Comparison of ENCODE assay signal across 8 mouse cellular contexts in the genomic region with DNA sequence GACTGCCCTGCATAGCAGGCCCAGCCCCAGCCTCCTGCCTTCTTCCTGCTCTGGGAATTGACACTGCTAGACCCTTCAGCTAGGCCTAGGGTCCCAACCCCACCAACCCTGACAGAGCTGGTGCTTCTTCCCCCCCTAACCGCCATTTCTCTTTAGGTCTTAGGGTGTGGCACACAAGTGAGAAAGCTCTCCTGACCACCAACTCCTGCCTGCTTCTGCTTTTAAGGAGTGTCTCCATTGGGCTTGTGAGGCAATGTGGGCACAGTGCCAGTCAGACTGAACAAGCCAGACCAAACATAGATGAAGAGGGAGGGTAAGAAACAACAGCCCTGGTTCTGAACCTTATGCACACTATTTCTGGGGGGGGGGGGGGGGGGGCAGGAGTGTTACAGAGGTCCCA. TPM values are rescaled to one million over a fixed set of nuclear protein-coding genes. Genes with fewer than 3 reads are reported as not detected.
DNase-seq lines count a peak whose midpoint lies in the region.

No protein-coding gene starts in this region.

- DNase-seq in ovary, postnatal 14 days (ENCODE audit: low spot score): peak; percentile 59
- no peak for DNase-seq in ovary, adult 18-20 months (ENCODE audit: low spot score)
- DNase-seq in fibroblast of lung, adult 2 months (ENCODE audit: low read depth): peak; percentile 31
- DNase-seq in kidney, postnatal 4 days: peak; percentile 48 to 61
- peak; percentile 77 to 80 for DNase-seq in monocyte, adult 2 months (ENCODE audit: low read depth in 1 of 2, low spot score in 2 of 2)
- no peak for DNase-seq in layer of hippocampus, postnatal 25 days (ENCODE audit: extremely low spot score in 1 of 2, low spot score in 1 of 2)
- no peak for DNase-seq in frontal cortex, postnatal 25 days (ENCODE audit: low spot score in 2 of 2)
- DNase-seq in left cerebral cortex, postnatal 36 days (ENCODE audit: low spot score in 2 of 2): no peak

- intact Hi-C loops in left cerebral cortex, postnatal 36 days (cut with DNase I): no loop called here

RNA-seq across cellular contexts. Expression of a gene that starts 3.1 kb away (rescaled TPM):
- 1 to 10 TPM in 1 of 2 experiments, under 1 TPM in 1; 0.54 to 1.2 TPM for total RNA-seq in layer of hippocampus, postnatal 25 days (2021)
- total RNA-seq in left cerebral cortex, postnatal 36 days (2021): not detected

RNA-seq across cellular contexts. Expression of a gene that starts 9.0 kb away (rescaled TPM):
- not detected for total RNA-seq in layer of hippocampus, postnatal 25 days (2021)
- total RNA-seq in left cerebral cortex, postnatal 36 days (2021): not detected

RNA-seq across cellular contexts. Expression of a gene that starts 30.3 kb away (rescaled TPM):
- total RNA-seq in layer of hippocampus, postnatal 25 days (2021): 10 to 100 TPM; 33.1 to 47.4 TPM
- total RNA-seq in left cerebral cortex, postnatal 36 days (2021): 10 to 100 TPM; 47.6 to 48.3 TPM

RNA-seq across cellular contexts. Expression of a gene that starts 30.4 kb away (rescaled TPM):
- 10 to 100 TPM; 25.7 to 28.4 TPM for total RNA-seq in layer of hippocampus, postnatal 25 days (2021)
- 10 to 100 TPM; 23.4 to 30.7 TPM for total RNA-seq in left cerebral cortex, postnatal 36 days (2021)

RNA-seq across cellular contexts. Expression of a gene that starts 44.6 kb away (rescaled TPM):
- total RNA-seq in layer of hippocampus, postnatal 25 days (2021): under 1 TPM; 0.27 to 0.28 TPM
- under 1 TPM; 0.34 to 0.52 TPM for total RNA-seq in left cerebral cortex, postnatal 36 days (2021)

Comparison
In these comparisons a context has a peak if more than half of its experiments do, and no peak if none do; other contexts are left out.
1. DNase-seq: peak in ovary, postnatal 14 days (single experiment), fibroblast of lung, adult 2 months (single experiment), kidney, postnatal 4 days (2 of 2) and monocyte, adult 2 months (2 of 2); none in ovary, adult 18-20 months (single experiment), layer of hippocampus, postnatal 25 days (0 of 2), frontal cortex, postnatal 25 days (0 of 2) and left cerebral cortex, postnatal 36 days (0 of 2).